Mouse (Mus musculus) heart, embryonic 14.5 days (tissue): Measurements from ENCODE around the gene Rab37. TPM values are rescaled to one million over a fixed set of nuclear protein-coding genes. Genes with fewer than 3 reads are reported as not detected.

ENCODE experiments used
- ATAC-seq: fragments of 200-750 bp; cut with Nextera tagmentation; 2 replicates; pipeline ENCODE4 v1.8.0; 2017; ENCODE audit warnings: low read depth, moderate TSS enrichment; ENCODE audit not compliant: insufficient number of reproducible peaks, insufficient read depth, low FRiP score
- H3K27ac ChIP-seq, 2 experiments: fragments of 200-500 bp in 1 of 2; fragments of 300-500 bp in 1 of 2; sonication (generic) in 1 of 2; replicated peaks in 1 of 2; 2 replicates each; pipeline ENCODE4 v1.5.1; 2012 to 2014; ENCODE audit warnings: low read depth in 2 of 2, low read length in 2 of 2, control low read depth in 1 of 2, mild to moderate bottlenecking in 1 of 2, mixed read lengths in 1 of 2; ENCODE audit not compliant: control insufficient read depth in 1 of 2, insufficient read depth in 1 of 2
- H3K27me3 ChIP-seq: fragments of 300-500 bp; sonication (generic); 2 replicates; pipeline ENCODE4 v1.6.1; 2014; ENCODE audit warnings: mild to moderate bottlenecking, low read length, control low read depth; ENCODE audit not compliant: control insufficient read depth, insufficient read depth
- H3K36me3 ChIP-seq: fragments of 300-500 bp; sonication (generic); 2 replicates; pipeline ENCODE4 v1.6.1; 2014; ENCODE audit warnings: mild to moderate bottlenecking, control low read depth, low read length, mixed read lengths; ENCODE audit not compliant: control insufficient read depth, insufficient read depth
- H3K4me1 ChIP-seq, 2 experiments: fragments of 200-500 bp in 1 of 2; fragments of 300-500 bp in 1 of 2; sonication (generic) in 1 of 2; 2 replicates each; pipeline ENCODE4 v1.6.1; 2012 to 2014; ENCODE audit warnings: low read length in 2 of 2, control low read depth in 1 of 2, mixed read lengths in 1 of 2; ENCODE audit not compliant: control insufficient read depth in 2 of 2, insufficient read depth in 2 of 2
- H3K4me2 ChIP-seq: fragments of 300-500 bp; sonication (generic); 2 replicates; pipeline ENCODE4 v1.6.1; 2014; ENCODE audit warnings: mild to moderate bottlenecking, low read length
- H3K4me3 ChIP-seq, 2 experiments: fragments of 200-500 bp in 1 of 2; fragments of 300-500 bp in 1 of 2; sonication (generic) in 1 of 2; 2 replicates each; pipeline ENCODE4 v1.5.1; 2012 to 2014; ENCODE audit warnings: low read length in 2 of 2, mild to moderate bottlenecking in 2 of 2, control low read depth in 1 of 2, low read depth in 1 of 2, moderate library complexity in 1 of 2; ENCODE audit not compliant: control insufficient read depth in 1 of 2, insufficient read depth in 1 of 2
- H3K9ac ChIP-seq: fragments of 300-500 bp; sonication (generic); 2 replicates; pipeline ENCODE4 v1.6.1; 2014; ENCODE audit warnings: mild to moderate bottlenecking, low read length
- H3K9me3 ChIP-seq: fragments of 300-500 bp; sonication (generic); 2 replicates; pipeline ENCODE4 v1.6.1; 2016; ENCODE audit warnings: low read length, control low read depth; ENCODE audit not compliant: control insufficient read depth
- WGBS: fragments of 180-500 bp; shearing (Covaris S2); extraction: QIAGEN DNeasy Blood & Tissue Kit; methylation state at CpG from one replicate; pipeline ENCODE4 v1.1.7; 2014; 5-methylcytosine and 5-hydroxymethylcytosine counted together
- polyA plus RNA-seq: library from polyadenylated mRNA; unstranded; fragments of >200 nt; fragmentation: Nextera tagmentation; extraction: Ambion mirVana; gene quantifications from 2 replicates; pipeline ENCODE4 v1.2.1, GENCODE M21; 2014

Gene Rab37
- polyA plus RNA-seq, 1 experiment from 2014 or later = 0.89 TPM

- Histone ChIP-seq H3K27me3 (peaks cover 3% of the 10 kb centered on the region; the same call in 1 of the 2 replicates), H3K27ac (no peak overlapping the region), H3K4me1 (no peaks in the 10 kb centered on the region), H3K9ac (no peak overlapping the region), H3K36me3 (no peaks in the 10 kb centered on the region), H3K4me3 (no peak overlapping the region), H3K4me2 (no peak overlapping the region), H3K9me3 (no peaks in the 10 kb centered on the region)
- no peak for ATAC-seq
- 93% methylated on average over 1 of the region's 1 CpGs for WGBS
Measured at GRCm38 (mm10) chr11:115077436-115077835, 13.8 kb upstream of the Rab37 start.

DNA sequence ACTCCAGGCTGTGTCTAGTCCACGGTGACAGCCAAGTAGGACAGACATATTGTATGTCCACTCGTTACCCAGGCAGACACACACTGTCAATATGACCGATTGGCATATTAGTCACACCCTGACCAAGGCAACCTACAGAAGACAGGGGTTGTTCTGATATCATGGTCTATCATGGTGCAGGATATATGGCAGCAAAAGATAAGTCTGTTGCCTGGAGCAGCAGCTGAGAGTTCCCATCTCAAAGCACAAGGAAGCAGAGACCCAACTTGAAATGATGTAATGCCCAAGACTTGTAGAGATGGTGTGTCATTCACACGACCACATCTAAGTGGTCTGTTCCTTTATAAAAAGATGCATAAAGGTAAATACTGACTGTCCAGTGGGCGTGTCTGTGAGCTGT lies 12.6 kb upstream of the Rab37 start:
- no peak overlapping the region for H3K4me2 ChIP-seq
- 68% methylated on average over 5 of the region's 5 CpGs for WGBS
- no peaks in the 10 kb centered on the region for H3K36me3 ChIP-seq
- H3K27me3 ChIP-seq = peaks cover 7% of the 10 kb centered on the region; the same call in 1 of the 2 replicates
- no peak for ATAC-seq
- no peak overlapping the region for H3K27ac ChIP-seq
- H3K4me3 ChIP-seq = no peak overlapping the region
- no peak overlapping the region for H3K9ac ChIP-seq
- H3K4me1 ChIP-seq = no peaks in the 10 kb centered on the region
- H3K9me3 ChIP-seq = no peaks in the 10 kb centered on the region

GRCm38 (mm10) chr11:115080886-115081285 lies 10.3 kb upstream of the Rab37 start:
- no peak for ATAC-seq
- Histone ChIP-seq H3K4me2 (no peak overlapping the region), H3K27ac (no peak overlapping the region), H3K9me3 (no peaks in the 10 kb centered on the region), H3K27me3 (peaks cover 19% of the 10 kb centered on the region), H3K36me3 (no peaks in the 10 kb centered on the region), H3K4me3 (no peak overlapping the region), H3K9ac (no peak overlapping the region), H3K4me1 (no peaks in the 10 kb centered on the region)
- 32% methylated on average over 13 of the region's 13 CpGs for WGBS

- Histone ChIP-seq H3K9me3 (no peaks in the 10 kb centered on the region), H3K4me2 (no peak overlapping the region), H3K27me3 (peaks cover 19% of the 10 kb centered on the region), H3K9ac (no peak overlapping the region), H3K27ac (no peak overlapping the region), H3K36me3 (no peaks in the 10 kb centered on the region), H3K4me1 (no peaks in the 10 kb centered on the region), H3K4me3 (no peak overlapping the region)
- no peak for ATAC-seq
- 59% methylated on average over 3 of the region's 3 CpGs for WGBS
Measured at GRCm38 (mm10) chr11:115081373-115081772, 9.9 kb upstream of the Rab37 start.

- H3K4me2 ChIP-seq = no peak overlapping the region
- H3K36me3 ChIP-seq = no peaks in the 10 kb centered on the region
- ATAC-seq = no peak
- H3K27me3 ChIP-seq = peaks cover 19% of the 10 kb centered on the region
- H3K9ac ChIP-seq = no peak overlapping the region
- no peak overlapping the region for H3K4me3 ChIP-seq
- 57% methylated on average over 6 of the region's 6 CpGs for WGBS
- H3K27ac ChIP-seq = no peak overlapping the region
- H3K9me3 ChIP-seq = no peaks in the 10 kb centered on the region
- H3K4me1 ChIP-seq = no peaks in the 10 kb centered on the region
Measured at GRCm38 (mm10) chr11:115082196-115082595, 9.0 kb upstream of the Rab37 start.

DNA sequence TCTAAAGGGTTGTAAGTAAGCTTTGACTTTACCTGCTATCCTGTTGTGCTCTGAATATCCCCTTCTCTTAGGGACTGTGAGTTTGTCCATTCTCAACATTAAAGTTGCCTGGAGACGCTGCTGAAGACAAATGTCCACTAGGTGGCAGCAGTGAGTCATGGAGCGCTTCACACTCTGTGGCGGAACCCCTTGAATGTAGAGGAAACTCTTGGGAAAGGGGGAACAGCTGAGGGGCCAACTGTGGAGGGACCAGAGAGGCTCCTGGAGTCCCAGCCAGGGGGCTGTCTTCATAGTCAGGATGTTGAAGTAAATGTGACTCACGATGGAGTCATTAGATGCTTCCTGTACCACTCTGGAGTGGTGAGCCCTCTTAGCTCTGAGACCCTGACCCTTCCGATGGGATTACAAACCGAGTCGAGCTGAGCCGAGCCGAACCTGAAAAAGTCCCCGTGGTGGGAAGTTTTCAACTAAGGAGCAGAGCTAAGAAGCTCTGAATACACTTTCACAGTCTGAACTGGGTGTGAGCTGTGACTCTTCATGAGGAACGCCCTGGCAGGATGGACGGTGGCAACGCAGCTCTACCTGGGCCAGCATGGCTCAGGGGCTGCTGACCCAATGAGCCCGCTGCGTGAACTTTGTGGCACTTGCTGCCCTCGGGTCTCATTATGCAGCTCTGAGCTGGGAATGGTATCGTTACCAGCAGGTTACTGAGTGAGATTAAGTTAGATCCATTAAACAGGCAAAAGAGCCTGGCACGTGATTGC lies 7.7 kb upstream of the Rab37 start:
- Histone ChIP-seq H3K36me3 (no peaks in the 10 kb centered on the region), H3K27me3 (peaks cover 19% of the 10 kb centered on the region), H3K4me3 (no peak overlapping the region), H3K4me1 (no peaks in the 10 kb centered on the region), H3K27ac (no peak overlapping the region), H3K9me3 (no peaks in the 10 kb centered on the region), H3K4me2 (no peak overlapping the region), H3K9ac (no peak overlapping the region)
- WGBS = 39% methylated on average over 18 of the region's 18 CpGs
- no peak for ATAC-seq

GRCm38 (mm10) chr11:115084595-115084994 lies 6.6 kb upstream of the Rab37 start:
- 44% methylated on average over 12 of the region's 12 CpGs for WGBS

DNA sequence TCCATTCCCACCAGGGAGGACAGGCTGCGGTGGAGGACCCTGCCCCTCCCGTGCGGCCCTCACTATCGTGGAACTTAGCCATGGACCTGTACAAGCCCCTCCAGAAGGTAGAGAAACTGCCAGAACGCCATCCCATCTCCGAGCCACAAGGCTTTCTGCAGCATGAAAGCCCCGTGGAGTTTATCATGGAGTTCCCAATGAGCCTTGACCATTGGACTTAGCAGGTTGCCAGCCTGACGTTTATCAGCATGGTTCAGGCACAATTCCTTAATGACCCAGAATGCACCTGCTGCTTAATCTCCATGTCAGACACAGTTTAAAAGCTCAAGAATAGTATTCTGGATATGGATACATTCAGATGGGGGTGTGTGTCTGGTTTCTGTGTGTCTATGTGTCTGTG lies 6.2 kb upstream of the Rab37 start:
- no peak overlapping the region for H3K4me2 ChIP-seq
- H3K4me1 ChIP-seq = no peaks in the 10 kb centered on the region
- ATAC-seq = no peak
- peaks cover 22% of the 10 kb centered on the region for H3K27me3 ChIP-seq
- no peak overlapping the region for H3K4me3 ChIP-seq
- no peaks in the 10 kb centered on the region for H3K9me3 ChIP-seq
- no peaks in the 10 kb centered on the region for H3K36me3 ChIP-seq
- H3K9ac ChIP-seq = no peak overlapping the region
- H3K27ac ChIP-seq = no peak overlapping the region
- 68% methylated on average over 8 of the region's 8 CpGs for WGBS

More at GRCm38 (mm10) chr11:115084595-115084994, 6.6 kb upstream of the Rab37 start:
- Histone ChIP-seq H3K9ac (no peak overlapping the region), H3K27me3 (peaks cover 19% of the 10 kb centered on the region), H3K9me3 (no peaks in the 10 kb centered on the region), H3K36me3 (no peaks in the 10 kb centered on the region), H3K4me3 (no peak overlapping the region), H3K4me1 (no peaks in the 10 kb centered on the region), H3K4me2 (no peak overlapping the region), H3K27ac (no peak overlapping the region)
- no peak for ATAC-seq
